Mouse (Mus musculus) hindbrain, postnatal 0 days (tissue): Measurements from ENCODE around the gene Tcf20. TPM values are rescaled to one million over a fixed set of nuclear protein-coding genes. Genes with fewer than 3 reads are reported as not detected.

Experiments used
- ATAC-seq: fragments of 200-750 bp; cut with Nextera tagmentation; 2 replicates; pipeline ENCODE4 v1.8.0; 2017; ENCODE audit warnings: mild to moderate bottlenecking, moderate TSS enrichment, moderate library complexity
- DNase-seq: peaks from one replicate; pipeline ENCODE4 v3.0.0-alpha.2; 2015; ENCODE audit warnings: low spot score
- H3K27ac ChIP-seq: fragments of 300-500 bp; sonication (generic); 2 replicates; pipeline ENCODE4 v1.5.1; 2014; ENCODE audit warnings: mild to moderate bottlenecking
- H3K27me3 ChIP-seq: fragments of 300-500 bp; sonication (generic); 2 replicates; pipeline ENCODE4 v1.6.1; 2014; ENCODE audit warnings: low read length, mixed read lengths; ENCODE audit not compliant: insufficient read depth
- H3K36me3 ChIP-seq: fragments of 300-500 bp; sonication (generic); 2 replicates; pipeline ENCODE4 v1.6.1; 2014; ENCODE audit warnings: low read length, mixed read lengths; ENCODE audit not compliant: insufficient read depth
- H3K4me1 ChIP-seq: fragments of 300-500 bp; sonication (generic); 2 replicates; pipeline ENCODE4 v1.6.1; 2014; ENCODE audit warnings: antibody characterized with exemption, low read length, mixed read lengths; ENCODE audit not compliant: insufficient read depth
- H3K4me2 ChIP-seq: fragments of 300-500 bp; sonication (generic); 2 replicates; pipeline ENCODE4 v1.6.1; 2014; ENCODE audit warnings: low read depth, mild to moderate bottlenecking, low read length, moderate library complexity, mixed read lengths
- H3K4me3 ChIP-seq: fragments of 300-500 bp; sonication (generic); 2 replicates; pipeline ENCODE4 v1.5.1; 2014; ENCODE audit warnings: low read length
- H3K9ac ChIP-seq: fragments of 300-500 bp; sonication (generic); replicated peaks from 2 replicates; pipeline ENCODE4 v1.6.1; 2014; ENCODE audit warnings: mild to moderate bottlenecking, low read length, moderate library complexity, mixed read lengths
- H3K9me3 ChIP-seq: fragments of 300-500 bp; sonication (generic); 2 replicates; pipeline ENCODE4 v1.6.1; 2016; ENCODE audit warnings: low read length, mixed read lengths
- CTCF ChIP-seq: IDR thresholded peaks from 2 replicates; pipeline ENCODE4 v1.5.1; 2016; ENCODE audit warnings: antibody characterized with exemption, control low read depth, low read depth
- WGBS: fragments of 180-500 bp; shearing (Covaris S2); extraction: QIAGEN DNeasy Blood & Tissue Kit; methylation state at CpG from one replicate; pipeline ENCODE4 v1.1.7; 2014; 5-methylcytosine and 5-hydroxymethylcytosine counted together
- polyA plus RNA-seq: library from polyadenylated mRNA; unstranded; fragments of >200 nt; fragmentation: Nextera tagmentation; extraction: Ambion mirVana; gene quantifications from 2 replicates; pipeline ENCODE4 v1.2.1, GENCODE M21; 2015
- total RNA-seq: library from RNA; depleted of rRNA; stranded (reverse); fragments of >200 nt; gene quantifications from 2 replicates; pipeline ENCODE4 v1.2.3, GENCODE M21; 2014

Tcf20 gene
- total and polyA plus RNA-seq, 2 experiments from 2014 or later, result 8.6 to 98.3 TPM

GRCm38 (mm10) chr15:82814806-82815205, 172.9 kb downstream of the Tcf20 start:
- Histone ChIP-seq H3K9me3 (no peaks in the 10 kb centered on the region), H3K36me3 (no peaks in the 10 kb centered on the region), H3K27me3 (no peaks in the 10 kb centered on the region), H3K4me1 (no peaks in the 10 kb centered on the region), H3K9ac (no peak overlapping the region), H3K4me3 (no peak overlapping the region), H3K27ac (no peak overlapping the region), H3K4me2 (no peak overlapping the region)
- ATAC-seq (peak; percentile 56; the same call in 1 of the 2 replicates), DNase-seq (peak; percentile 79)
- WGBS, result 65% methylated on average over 4 of the region's 4 CpGs
- peak; percentile 92 for TF ChIP-seq CTCF

DNA sequence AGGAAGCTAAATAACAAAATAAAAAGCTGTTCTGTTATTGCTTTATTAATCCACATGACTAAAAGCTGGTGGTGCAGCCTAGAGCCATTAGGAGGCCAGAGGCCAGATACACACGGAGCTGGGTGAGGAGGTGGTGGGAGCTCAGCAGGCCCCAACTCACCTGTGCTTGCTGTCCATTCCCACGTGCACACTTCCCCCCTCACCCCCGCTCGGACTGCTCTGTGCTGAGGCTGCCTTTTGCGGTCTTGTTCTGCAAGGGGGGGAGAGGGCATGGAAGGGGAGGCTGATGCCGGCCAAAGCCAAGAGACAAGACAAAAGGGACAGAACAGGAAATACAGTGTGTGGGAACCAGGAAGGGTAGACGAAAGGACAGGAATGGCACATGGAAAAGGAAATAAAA, 173.4 kb downstream of the Tcf20 start:
- H3K36me3 ChIP-seq, result no peaks in the 10 kb centered on the region
- no peak overlapping the region for H3K9ac ChIP-seq
- no peak overlapping the region for H3K4me3 ChIP-seq
- no peaks in the 10 kb centered on the region for H3K27me3 ChIP-seq
- DNase-seq (no peak), ATAC-seq (no peak)
- H3K27ac ChIP-seq, result no peak overlapping the region
- no peaks in the 10 kb centered on the region for H3K9me3 ChIP-seq
- WGBS, result 80% methylated on average over 7 of the region's 7 CpGs
- no peak overlapping the region for H3K4me2 ChIP-seq
- no peaks in the 10 kb centered on the region for H3K4me1 ChIP-seq
- no peak for TF ChIP-seq CTCF

- no peak overlapping the region for H3K4me2 ChIP-seq
- H3K9ac ChIP-seq, result no peak overlapping the region
- ATAC-seq (no peak), DNase-seq (no peak)
- WGBS, result 91% methylated on average over 1 of the region's 1 CpGs
- no peaks in the 10 kb centered on the region for H3K4me1 ChIP-seq
- TF ChIP-seq CTCF, result no peak
- no peaks in the 10 kb centered on the region for H3K27me3 ChIP-seq
- no peak overlapping the region for H3K27ac ChIP-seq
- H3K36me3 ChIP-seq, result no peaks in the 10 kb centered on the region
- H3K4me3 ChIP-seq, result no peak overlapping the region
- no peaks in the 10 kb centered on the region for H3K9me3 ChIP-seq
These were observed 177.1 kb downstream of the Tcf20 start for GRCm38 (mm10) chr15:82810556-82810955.

- 48% methylated on average over 6 of the region's 6 CpGs for WGBS
- no peak overlapping the region for H3K27ac ChIP-seq
- no peak overlapping the region for H3K9ac ChIP-seq
- no peaks in the 10 kb centered on the region for H3K9me3 ChIP-seq
- H3K4me3 ChIP-seq, result no peak overlapping the region
- H3K4me2 ChIP-seq, result no peak overlapping the region
- TF ChIP-seq CTCF, result no peak
- no peaks in the 10 kb centered on the region for H3K4me1 ChIP-seq
- H3K36me3 ChIP-seq, result no peaks in the 10 kb centered on the region
- no peak for ATAC-seq
- no peak for DNase-seq
- no peaks in the 10 kb centered on the region for H3K27me3 ChIP-seq
These were observed 178.2 kb downstream of the Tcf20 start for GRCm38 (mm10) chr15:82809511-82809910.

GRCm38 (mm10) chr15:82806969-82807763, 180.5 kb downstream of the Tcf20 start:
- Histone ChIP-seq H3K4me3 (no peak overlapping the region), H3K27me3 (no peaks in the 10 kb centered on the region), H3K36me3 (no peaks in the 10 kb centered on the region), H3K4me2 (no peak overlapping the region), H3K9me3 (no peaks in the 10 kb centered on the region), H3K4me1 (no peaks in the 10 kb centered on the region), H3K9ac (no peak overlapping the region), H3K27ac (no peak overlapping the region)
- 71% methylated on average over 5 of the region's 5 CpGs for WGBS
- DNase-seq (no peak), ATAC-seq (no peak)
- no peak for TF ChIP-seq CTCF

- no peaks in the 10 kb centered on the region for H3K4me1 ChIP-seq
- H3K9me3 ChIP-seq, result no peaks in the 10 kb centered on the region
- WGBS, result 58% methylated on average over 5 of the region's 5 CpGs
- TF ChIP-seq CTCF, result peak; percentile 90
- H3K27ac ChIP-seq, result no peak overlapping the region
- no peak overlapping the region for H3K9ac ChIP-seq
- H3K4me2 ChIP-seq, result no peak overlapping the region
- H3K27me3 ChIP-seq, result no peaks in the 10 kb centered on the region
- no peak overlapping the region for H3K4me3 ChIP-seq
- ATAC-seq (peak; percentile 63), DNase-seq (peak; percentile 82)
- no peaks in the 10 kb centered on the region for H3K36me3 ChIP-seq
These were observed 182.7 kb downstream of the Tcf20 start for GRCm38 (mm10) chr15:82804708-82805639.
